Mouse (Mus musculus) liver, embryonic 14.5 days (tissue): ENCODE measurements around the gene Cotl1.

Source experiments
- CTCF ChIP-seq: IDR thresholded peaks from 2 replicates; pipeline ENCODE4 v1.5.1; 2016; ENCODE audit warnings: antibody characterized with exemption, low read depth, control low read depth
- EP300 ChIP-seq: IDR thresholded peaks from 2 replicates; pipeline ENCODE4 v1.6.1; 2016; ENCODE audit warnings: antibody characterized with exemption, low read depth

- TF ChIP-seq CTCF (no peak), EP300 (no peak)
These were observed 7.0 kb upstream of the Cotl1 start for GRCm38 (mm10) chr8:119847232-119847922.
